Mouse (Mus musculus): ENCODE data around the gene Htra1.

DNA sequence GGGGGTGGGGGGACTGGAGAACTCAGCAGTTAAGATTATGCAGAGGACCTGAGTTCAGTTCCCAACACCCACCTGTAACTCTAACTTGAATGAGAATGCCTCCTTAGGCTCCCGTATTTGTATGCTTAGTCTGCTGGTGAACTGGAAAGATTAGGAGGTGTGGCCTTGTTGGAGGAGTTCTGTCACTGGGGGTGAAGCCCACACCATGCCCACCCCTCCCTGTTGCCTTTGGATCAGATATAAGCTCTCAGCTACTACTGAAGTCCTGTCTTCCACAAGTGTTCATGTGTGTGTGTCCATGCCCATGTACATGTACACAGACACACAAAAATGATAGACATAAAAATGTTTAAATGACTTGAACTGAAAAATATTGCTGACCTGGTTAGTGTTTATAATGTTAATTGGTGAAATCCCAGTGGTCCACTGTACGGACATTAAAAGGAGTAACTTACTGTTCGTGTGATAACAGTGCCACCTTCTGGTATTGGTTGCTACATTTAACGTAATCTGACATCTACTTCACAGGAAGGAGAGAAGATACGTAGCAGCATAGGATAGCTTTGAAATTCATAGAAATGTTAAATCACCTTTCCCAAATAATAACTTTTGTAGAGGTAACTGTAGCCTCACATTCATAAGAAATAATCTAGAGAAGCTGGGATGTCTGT is 21.1 kb upstream of the Htra1 start:
- TF ChIP-seq ZC3H11A (IDR thresholded peaks at IDR 0.05; ENCODE audit: borderline replicate concordance, low read depth, low read length) (peak; percentile 68; the same call in 1 of the 2 replicates), MAFK (IDR thresholded peaks at IDR 0.05; ENCODE audit: insufficient read depth, low read depth, low read length) (no peak), CHD2 (IDR thresholded peaks at IDR 0.05; ENCODE audit: low read depth, low read length) (no peak), HCFC1 (IDR thresholded peaks at IDR 0.05; ENCODE audit: borderline replicate concordance, insufficient read depth, low read length) (no peak)
